Mouse (Mus musculus) embryonic stem cell, embryonic (primary cell): ENCODE results near the gene Ssh2.

Experiments used
- CTCF ChIA-PET, 4 experiments: fragments of 300-600 bp in 2 of 4; fragments of 350-600 bp in 2 of 4; sonication (Branson Sonifier 250); formaldehyde crosslinking; loops; one replicate each; lab custom pipeline; 2022; ENCODE audit warnings: inconsistent platforms in 2 of 4; lab: Charles Lee
- POLR2A ChIA-PET, 4 experiments: fragments of 300-600 bp in 2 of 4; fragments of 350-600 bp in 2 of 4; sonication (Branson Sonifier 250); formaldehyde crosslinking; loops; one replicate each; lab custom pipeline; 2022; ENCODE audit warnings: antibody characterized with exemption in 4 of 4, inconsistent platforms in 1 of 4; lab: Charles Lee

The Ssh2 gene

GRCm38 (mm10) chr11:77367541-77368270, 151.6 kb downstream of the Ssh2 start:
- ChIA-PET CTCF (interaction anchor here in 2 of 4 experiments (0.5 to 0.6 kb wide), 2 partner anchors 14 to 366 kb away, joined by 3 read pairs; no protein-coding TSS in a partner anchor), POLR2A (interaction anchor here in 1 of 4 experiments (0.5 kb wide), 1 partner anchor 143 kb away, joined by 3 read pairs; no protein-coding TSS in a partner anchor)

- POLR2A ChIA-PET = no interaction called here
- CTCF ChIA-PET = no interaction called here
These were observed 153.2 kb downstream of the Ssh2 start for GRCm38 (mm10) chr11:77369188-77369840.

GRCm38 (mm10) chr11:77369841-77370191, 153.7 kb downstream of the Ssh2 start:
- ChIA-PET POLR2A (no interaction called here), CTCF (interaction anchor here in 1 of 4 experiments (0.7 kb wide), 1 partner anchor 272 kb away, joined by 3 read pairs; no protein-coding TSS in a partner anchor)

GRCm38 (mm10) chr11:77371088-77371487, 155.0 kb downstream of the Ssh2 start:
- ChIA-PET CTCF (interaction anchor here in 1 of 4 experiments (1.0 kb wide), 1 partner anchor 223 kb away, joined by 3 read pairs; no protein-coding TSS in a partner anchor), POLR2A (no interaction called here)

- CTCF ChIA-PET = no interaction called here
- POLR2A ChIA-PET = interaction anchor here in 1 of 4 experiments (0.5 kb wide), 1 partner anchor 216 kb away, joined by 3 read pairs; no protein-coding TSS in a partner anchor
These were observed 155.6 kb downstream of the Ssh2 start for GRCm38 (mm10) chr11:77371696-77372095.

GRCm38 (mm10) chr11:77372196-77372904, 156.3 kb downstream of the Ssh2 start:
- CTCF ChIA-PET = no interaction called here
- POLR2A ChIA-PET = interaction anchor here in 1 of 4 experiments (0.6 kb wide), 1 partner anchor 280 kb away, joined by 11 read pairs; no protein-coding TSS in a partner anchor

GRCm38 (mm10) chr11:77378622-77379021, 162.5 kb downstream of the Ssh2 start:
- ChIA-PET CTCF (no interaction called here), POLR2A (no interaction called here)

GRCm38 (mm10) chr11:77381174-77381573, 165.1 kb downstream of the Ssh2 start:
- ChIA-PET CTCF (interaction anchor here in 1 of 4 experiments (0.6 kb wide), 2 partner anchors 13 to 26 kb away, joined by 3 read pairs; no protein-coding TSS in a partner anchor), POLR2A (interaction anchor here in 1 of 4 experiments (0.5 kb wide), 1 partner anchor 244 kb away, joined by 3 read pairs; no protein-coding TSS in a partner anchor)

GRCm38 (mm10) chr11:77384151-77384550, 168.1 kb downstream of the Ssh2 start:
- ChIA-PET CTCF (interaction anchor here in 2 of 4 experiments (0.8 to 1.4 kb wide), 2 partner anchors 23 to 62 kb away, joined by 3 read pairs; no protein-coding TSS in a partner anchor), POLR2A (interaction anchor here in 1 of 4 experiments (1.5 kb wide), 1 partner anchor 19 kb away, joined by 3 read pairs; no protein-coding TSS in a partner anchor)

GRCm38 (mm10) chr11:77385706-77386690, 169.9 kb downstream of the Ssh2 start:
- CTCF ChIA-PET = no interaction called here
- POLR2A ChIA-PET = no interaction called here

- ChIA-PET POLR2A (interaction anchor here in 2 of 4 experiments (0.5 to 0.7 kb wide), 2 partner anchors 403 to 750 kb away, joined by 3 to 5 read pairs; no protein-coding TSS in a partner anchor), CTCF (interaction anchor here (0.6 to 1.3 kb wide), 7 partner anchors 11 to 717 kb away, joined by 3 to 7 read pairs (median 3); no protein-coding TSS in a partner anchor)
These were observed 172.1 kb downstream of the Ssh2 start for GRCm38 (mm10) chr11:77388197-77388596.

- CTCF ChIA-PET = interaction anchor here in 1 of 4 experiments (0.6 kb wide), 1 partner anchor 92 kb away, joined by 13 read pairs; no protein-coding TSS in a partner anchor
- POLR2A ChIA-PET = no interaction called here
These were observed 179.5 kb downstream of the Ssh2 start for GRCm38 (mm10) chr11:77395539-77395938.

GRCm38 (mm10) chr11:77402508-77402907, 186.4 kb downstream of the Ssh2 start:
- ChIA-PET POLR2A (no interaction called here), CTCF (interaction anchor here in 1 of 4 experiments (0.6 kb wide), 1 partner anchor 1140 kb away, joined by 4 read pairs; no protein-coding TSS in a partner anchor)

- CTCF ChIA-PET = no interaction called here
- POLR2A ChIA-PET = interaction anchor here in 1 of 4 experiments (0.8 kb wide), 1 partner anchor 109 kb away, joined by 3 read pairs; the partner anchor contains the start of gene Abhd15
These were observed 190.2 kb downstream of the Ssh2 start for GRCm38 (mm10) chr11:77406329-77406728.

- ChIA-PET CTCF (no interaction called here), POLR2A (no interaction called here)
These were observed 193.8 kb downstream of the Ssh2 start for GRCm38 (mm10) chr11:77409879-77410278.

GRCm38 (mm10) chr11:77411284-77411683, 195.2 kb downstream of the Ssh2 start:
- ChIA-PET POLR2A (no interaction called here), CTCF (interaction anchor here in 3 of 4 experiments (0.5 to 0.6 kb wide), 3 partner anchors 100 to 1022 kb away, joined by 3 to 7 read pairs (median 6); no protein-coding TSS in a partner anchor)

GRCm38 (mm10) chr11:77414141-77414839, 198.2 kb downstream of the Ssh2 start:
- POLR2A ChIA-PET = no interaction called here
- CTCF ChIA-PET = no interaction called here
